Mouse (Mus musculus): ENCODE measurements around the gene Slfn8. TPM values are rescaled to one million over a fixed set of nuclear protein-coding genes. Genes with fewer than 3 reads are reported as not detected.
"Not testable (repeated sequence)": the region's sequence is repeated elsewhere in the genome, so short reads cannot be mapped to it uniquely, and the experiment has no call there.

Slfn8 gene
- 1 to 10 TPM; 1.4 to 2.2 TPM for total RNA-seq (2021)
- long read RNA-seq, experiment 1, partial matches to known transcripts, result 0 of 1 reads
- long read RNA-seq, experiment 1, other reads (novel, unspliced or antisense), result 0 of 1 reads
- long read RNA-seq, experiment 2, result 0 reads

GRCm38 (mm10) chr11:83020621-83021020 is at the start of gene Slfn8:
Gene Slfn8, minus strand, starts transcription at chr11:83020810.
- DNase-seq (ENCODE audit: low spot score in 2 of 2), result peak; percentile 20 to 52

GRCm38 (mm10) chr11:83067982-83068694 is 47.5 kb upstream of the Slfn8 start:
- DNase-seq (ENCODE audit: low spot score in 2 of 2), result no peak

- DNase-seq (ENCODE audit: low spot score in 2 of 2), result peak in 1 of 2 experiments; percentile 21
These were observed 46.3 kb upstream of the Slfn8 start for GRCm38 (mm10) chr11:83066640-83067531.

GRCm38 (mm10) chr11:83065441-83066344 is 45.1 kb upstream of the Slfn8 start:
- DNase-seq (ENCODE audit: low spot score in 2 of 2), result no peak

GRCm38 (mm10) chr11:83064946-83065345 is 44.3 kb upstream of the Slfn8 start, which contains the start of gene Slfn2:
Gene Slfn2, plus strand, starts transcription at chr11:83065112.
- no peak for DNase-seq (ENCODE audit: low spot score in 2 of 2)

- peak in 1 of 2 experiments; percentile 18 for DNase-seq (ENCODE audit: low spot score in 2 of 2)
These were observed 43.3 kb upstream of the Slfn8 start for GRCm38 (mm10) chr11:83063941-83064349.

GRCm38 (mm10) chr11:83063126-83063525 is 42.5 kb upstream of the Slfn8 start:
- DNase-seq (ENCODE audit: low spot score in 2 of 2), result peak in 1 of 2 experiments; percentile 10

- DNase-seq (ENCODE audit: low spot score in 2 of 2), result peak in 1 of 2 experiments; percentile 11
These were observed 41.2 kb upstream of the Slfn8 start for GRCm38 (mm10) chr11:83061806-83062205.

- DNase-seq (ENCODE audit: low spot score in 2 of 2), result peak in 1 of 2 experiments; percentile 14
These were observed 39.9 kb upstream of the Slfn8 start for GRCm38 (mm10) chr11:83060412-83061020.

- peak; percentile 69 to 71 for DNase-seq (ENCODE audit: low spot score in 2 of 2)
These were observed 37.3 kb upstream of the Slfn8 start for GRCm38 (mm10) chr11:83057863-83058262.

- DNase-seq (ENCODE audit: low spot score in 2 of 2), result no peak
These were observed 25.0 kb upstream of the Slfn8 start for GRCm38 (mm10) chr11:83045642-83046041.

- no peak for DNase-seq (ENCODE audit: low spot score in 2 of 2)
These were observed 23.3 kb upstream of the Slfn8 start for GRCm38 (mm10) chr11:83043891-83044290.

GRCm38 (mm10) chr11:83041000-83041399 is 20.4 kb upstream of the Slfn8 start:
- no peak for DNase-seq (ENCODE audit: low spot score in 2 of 2)

GRCm38 (mm10) chr11:83040325-83040724 is 19.7 kb upstream of the Slfn8 start:
- DNase-seq (ENCODE audit: low spot score in 2 of 2), result no peak

- DNase-seq (ENCODE audit: low spot score in 2 of 2), result peak in 1 of 2 experiments; percentile 27
These were observed 19.2 kb upstream of the Slfn8 start for GRCm38 (mm10) chr11:83039796-83040195.

GRCm38 (mm10) chr11:83039156-83039555 is 18.5 kb upstream of the Slfn8 start:
- DNase-seq (ENCODE audit: low spot score in 2 of 2), result no peak

GRCm38 (mm10) chr11:83038686-83039085 is 18.1 kb upstream of the Slfn8 start:
- DNase-seq (ENCODE audit: low spot score in 2 of 2), result not testable (repeated sequence)

GRCm38 (mm10) chr11:83019561-83020519 is 770 bp downstream of the Slfn8 start:
- DNase-seq (ENCODE audit: low spot score in 2 of 2), result not testable (repeated sequence)

- no peak for DNase-seq (ENCODE audit: low spot score in 2 of 2)
These were observed 4.5 kb downstream of the Slfn8 start for GRCm38 (mm10) chr11:83016093-83016492.
